Mouse (Mus musculus) stomach, embryonic 15.5 days (tissue): ENCODE results near the gene Fam131a. TPM values are rescaled to one million over a fixed set of nuclear protein-coding genes. Genes with fewer than 3 reads are reported as not detected.
"Not testable (repeated sequence)": the region's sequence is repeated elsewhere in the genome, so short reads cannot be mapped to it uniquely, and the experiment has no call there.

ENCODE experiments used
- ATAC-seq: fragments of 200-750 bp; cut with Nextera tagmentation; 2 replicates; pipeline ENCODE4 v1.8.0; 2017; ENCODE audit warnings: low read depth, moderate number of reproducible peaks, moderate TSS enrichment; ENCODE audit not compliant: insufficient read depth, low FRiP score
- H3K27ac ChIP-seq: fragments of 300-500 bp; sonication (generic); 2 replicates; pipeline ENCODE4 v1.5.1; 2015; ENCODE audit warnings: mild to moderate bottlenecking, inconsistent platforms
- H3K27me3 ChIP-seq: fragments of 300-500 bp; sonication (generic); replicated peaks from 2 replicates; pipeline ENCODE4 v1.6.1; 2015; ENCODE audit warnings: inconsistent platforms
- H3K36me3 ChIP-seq: fragments of 300-500 bp; sonication (generic); 2 replicates; pipeline ENCODE4 v1.6.1; 2015; ENCODE audit warnings: inconsistent platforms
- H3K4me1 ChIP-seq: fragments of 300-500 bp; sonication (generic); 2 replicates; pipeline ENCODE4 v1.6.1; 2015; ENCODE audit warnings: inconsistent platforms
- H3K4me2 ChIP-seq: fragments of 300-500 bp; sonication (generic); 2 replicates; pipeline ENCODE4 v1.6.1; 2015; ENCODE audit warnings: mild to moderate bottlenecking, inconsistent platforms
- H3K4me3 ChIP-seq: fragments of 300-500 bp; sonication (generic); replicated peaks from 2 replicates; pipeline ENCODE4 v1.5.1; 2015; ENCODE audit warnings: inconsistent platforms
- H3K9ac ChIP-seq: fragments of 300-500 bp; sonication (generic); 2 replicates; pipeline ENCODE4 v1.6.1; 2015; ENCODE audit warnings: inconsistent platforms
- H3K9me3 ChIP-seq: fragments of 300-500 bp; sonication (generic); 2 replicates; pipeline ENCODE4 v1.6.1; 2016; ENCODE audit warnings: inconsistent platforms
- WGBS: fragments of 180-500 bp; shearing (Covaris S2); methylation state at CpG from one replicate; pipeline ENCODE4 v1.1.7; 2015; 5-methylcytosine and 5-hydroxymethylcytosine counted together
- polyA plus RNA-seq: library from polyadenylated mRNA; unstranded; fragments of >200 nt; fragmentation: Nextera tagmentation; extraction: Ambion mirVana; gene quantifications from 2 replicates; pipeline ENCODE4 v1.2.1, GENCODE M21; 2015

Fam131a gene
- polyA plus RNA-seq, result 8.5 and 9.1 TPM in 2 replicates

- H3K9ac ChIP-seq, result peak within 1 kb of the TSS; percentile 42; the same call in 1 of the 2 replicates
- H3K4me2 ChIP-seq, result peak within 1 kb of the TSS; percentile 86
- WGBS, result 1% methylated on average over 37 of the region's 37 CpGs
- peak within 1 kb of the TSS; percentile 59 for H3K4me3 ChIP-seq
- H3K36me3 ChIP-seq, result peaks cover 36% of the 10 kb centered on the region
- peaks cover 22% of the 10 kb centered on the region for H3K4me1 ChIP-seq
- H3K27ac ChIP-seq, result peak within 1 kb of the TSS; percentile 85
- peak; percentile 88 for ATAC-seq
- no peaks in the 10 kb centered on the region for H3K9me3 ChIP-seq
- 0 out of 2 replicates have a peak, but pooled peaks cover 5% of the 10 kb centered on the region for H3K27me3 ChIP-seq
Observed at GRCm38 (mm10) chr16:20693111-20693701, at the start of gene Fam131a. Gene Fam131a (plus strand): TSS chr16:20693241.

GRCm38 (mm10) chr16:20643911-20644310 lies 49.1 kb upstream of the Fam131a start:
- Histone ChIP-seq H3K9ac (no peak overlapping the region), H3K27ac (no peak overlapping the region), H3K27me3 (no peaks in the 10 kb centered on the region), H3K9me3 (no peaks in the 10 kb centered on the region), H3K4me3 (no peak overlapping the region), H3K4me1 (no peaks in the 10 kb centered on the region), H3K4me2 (no peak overlapping the region), H3K36me3 (no peaks in the 10 kb centered on the region)
- 86% methylated on average over 7 of the region's 7 CpGs for WGBS
- no peak for ATAC-seq

- Histone ChIP-seq H3K36me3 (peaks cover 14% of the 10 kb centered on the region), H3K27ac (peak within 1 kb of the TSS; percentile 71), H3K4me3 (peak within 1 kb of the TSS; percentile 96), H3K4me2 (peak within 1 kb of the TSS; percentile 86), H3K9me3 (no peaks in the 10 kb centered on the region), H3K9ac (peak within 1 kb of the TSS; percentile 85), H3K4me1 (0 out of 2 replicates have a peak, but pooled peaks cover 3% of the 10 kb centered on the region), H3K27me3 (no peaks in the 10 kb centered on the region)
- peak; percentile 94 for ATAC-seq
- WGBS, result 1% methylated on average over 46 of the region's 46 CpGs
Observed at GRCm38 (mm10) chr16:20651076-20651946, 41.7 kb upstream of the Fam131a start, which contains the start of gene Psmd2. Gene Psmd2 (plus strand): TSS chr16:20651652.

GRCm38 (mm10) chr16:20651947-20652310 lies 41.1 kb upstream of the Fam131a start:
- Histone ChIP-seq H3K9me3 (no peaks in the 10 kb centered on the region), H3K4me2 (peak overlapping the region; percentile 86), H3K27ac (peak overlapping the region; percentile 71; the same call in 1 of the 2 replicates), H3K9ac (peak overlapping the region; percentile 85), H3K4me1 (0 out of 2 replicates have a peak, but pooled peaks cover 3% of the 10 kb centered on the region), H3K27me3 (no peaks in the 10 kb centered on the region), H3K36me3 (peaks cover 20% of the 10 kb centered on the region), H3K4me3 (peak overlapping the region; percentile 96)
- ATAC-seq, result no peak; the same call in 1 of the 2 replicates
- 9% methylated on average over 12 of the region's 12 CpGs for WGBS

- H3K9ac ChIP-seq, result no peak overlapping the region
- H3K9me3 ChIP-seq, result no peaks in the 10 kb centered on the region
- H3K4me2 ChIP-seq, result no peak overlapping the region
- H3K4me1 ChIP-seq, result 0 out of 2 replicates have a peak, but pooled peaks cover 3% of the 10 kb centered on the region
- H3K36me3 ChIP-seq, result peaks cover 33% of the 10 kb centered on the region
- ATAC-seq, result no peak
- H3K27me3 ChIP-seq, result no peaks in the 10 kb centered on the region
- no peak overlapping the region for H3K4me3 ChIP-seq
- no peak overlapping the region for H3K27ac ChIP-seq
- 44% methylated on average over 2 of the region's 2 CpGs for WGBS
Observed at GRCm38 (mm10) chr16:20653315-20653714, 39.7 kb upstream of the Fam131a start.

- H3K4me1 ChIP-seq, result no peaks in the 10 kb centered on the region
- H3K4me2 ChIP-seq, result no peak overlapping the region
- no peaks in the 10 kb centered on the region for H3K9me3 ChIP-seq
- 89% methylated on average over 4 of the region's 4 CpGs for WGBS
- H3K27me3 ChIP-seq, result no peaks in the 10 kb centered on the region
- H3K9ac ChIP-seq, result no peak overlapping the region
- no peak overlapping the region for H3K4me3 ChIP-seq
- no peak overlapping the region for H3K27ac ChIP-seq
- no peak for ATAC-seq
- peaks cover 73% of the 10 kb centered on the region for H3K36me3 ChIP-seq
Observed at GRCm38 (mm10) chr16:20657661-20658060, 35.4 kb upstream of the Fam131a start.

GRCm38 (mm10) chr16:20668013-20668412 lies 25.0 kb upstream of the Fam131a start, which contains the start of gene Eif4g1:
Gene Eif4g1 (plus strand): TSS chr16:20668313.
- not testable (repeated sequence) for H3K9me3 ChIP-seq, H3K36me3 ChIP-seq, H3K27me3 ChIP-seq, H3K4me2 ChIP-seq, H3K4me1 ChIP-seq, H3K9ac ChIP-seq, H3K4me3 ChIP-seq, ATAC-seq, H3K27ac ChIP-seq
- 94% methylated on average over 6 of the region's 6 CpGs for WGBS

- Histone ChIP-seq H3K4me2 (no peak overlapping the region), H3K9me3 (no peaks in the 10 kb centered on the region), H3K36me3 (peaks cover 7% of the 10 kb centered on the region; the same call in 1 of the 2 replicates), H3K4me3 (no peak overlapping the region), H3K9ac (no peak overlapping the region), H3K27ac (no peak overlapping the region), H3K4me1 (peaks cover 14% of the 10 kb centered on the region), H3K27me3 (no peaks in the 10 kb centered on the region)
- WGBS, result 89% methylated on average over 3 of the region's 3 CpGs
- no peak for ATAC-seq
Observed at GRCm38 (mm10) chr16:20670291-20670690, 22.8 kb upstream of the Fam131a start.

GRCm38 (mm10) chr16:20671886-20672285 lies 21.2 kb upstream of the Fam131a start:
- Histone ChIP-seq H3K4me3 (peak overlapping the region; percentile 88), H3K4me2 (peak overlapping the region; percentile 57), H3K27ac (peak overlapping the region; percentile 36; the same call in 1 of the 2 replicates), H3K36me3 (peaks cover 20% of the 10 kb centered on the region), H3K9me3 (no peaks in the 10 kb centered on the region), H3K27me3 (no peaks in the 10 kb centered on the region), H3K9ac (no peak overlapping the region), H3K4me1 (peaks cover 14% of the 10 kb centered on the region)
- ATAC-seq, result no peak
- 21% methylated on average over 6 of the region's 6 CpGs for WGBS

GRCm38 (mm10) chr16:20672500-20672902 lies 20.5 kb upstream of the Fam131a start:
- H3K4me3 ChIP-seq, result peak overlapping the region; percentile 88
- H3K4me1 ChIP-seq, result peaks cover 16% of the 10 kb centered on the region
- H3K27me3 ChIP-seq, result no peaks in the 10 kb centered on the region
- WGBS, result under 1% methylated on average over 38 of the region's 38 CpGs
- ATAC-seq, result peak; percentile 92
- H3K9ac ChIP-seq, result peak overlapping the region; percentile 78
- peak overlapping the region; percentile 89 for H3K4me2 ChIP-seq
- H3K27ac ChIP-seq, result peak overlapping the region; percentile 95
- H3K36me3 ChIP-seq, result peaks cover 23% of the 10 kb centered on the region
- H3K9me3 ChIP-seq, result no peaks in the 10 kb centered on the region

- H3K36me3 ChIP-seq, result peaks cover 30% of the 10 kb centered on the region
- peak overlapping the region; percentile 95 for H3K27ac ChIP-seq
- peak overlapping the region; percentile 78 for H3K9ac ChIP-seq
- H3K4me3 ChIP-seq, result peak overlapping the region; percentile 88
- WGBS, result 0% methylated on average over 56 of the region's 78 CpGs
- H3K9me3 ChIP-seq, result no peaks in the 10 kb centered on the region
- peaks cover 21% of the 10 kb centered on the region for H3K4me1 ChIP-seq
- H3K27me3 ChIP-seq, result no peaks in the 10 kb centered on the region
- peak overlapping the region; percentile 89 for H3K4me2 ChIP-seq
- peak; percentile 68 for ATAC-seq
Observed at GRCm38 (mm10) chr16:20672965-20673705, 19.9 kb upstream of the Fam131a start.
